Mouse (Mus musculus): ENCODE data around the gene Cdon. TPM values are rescaled to one million over a fixed set of nuclear protein-coding genes. Genes with fewer than 3 reads are reported as not detected.

Cdon gene
- polyA plus RNA-seq, 2 experiments = 0.36 to 0.52 TPM

- H3K4me3 ChIP-seq (ENCODE audit: insufficient read depth in 1 of 2, low read depth in 2 of 2, low read length in 2 of 2) = no peak overlapping the region
- H3K27ac ChIP-seq = no peak overlapping the region
- ATAC-seq (ENCODE audit: insufficient read depth) = no peak
- H3K4me1 ChIP-seq (replicated peaks; ENCODE audit: control insufficient read depth in 2 of 2, insufficient read depth in 2 of 2, low read length in 1 of 2) = no peaks in the 10 kb centered on the region
- no peaks in the 10 kb centered on the region for H3K27me3 ChIP-seq (ENCODE audit: control insufficient read depth, insufficient read depth, low read length)
- 59% methylated on average over 7 of the region's 7 CpGs for WGBS (ENCODE audit: insufficient replicate concordance)
- no peak overlapping the region for H3K4me2 ChIP-seq (ENCODE audit: low read depth)
- no peak overlapping the region for H3K9ac ChIP-seq (replicated peaks)
- H3K36me3 ChIP-seq (replicated peaks; ENCODE audit: control insufficient read depth, insufficient read depth, low read depth) = no peaks in the 10 kb centered on the region
- DNase-seq (ENCODE audit: low read depth in 3 of 3, low spot score in 3 of 3) = no peak
- no peak for TF ChIP-seq CTCF (IDR thresholded peaks at IDR 0.05; ENCODE audit: low read depth)
- no peaks in the 10 kb centered on the region for H3K9me3 ChIP-seq (ENCODE audit: control insufficient read depth, low read length)
These were observed 72.3 kb downstream of the Cdon start for GRCm38 (mm10) chr9:35493033-35493732.

DNA sequence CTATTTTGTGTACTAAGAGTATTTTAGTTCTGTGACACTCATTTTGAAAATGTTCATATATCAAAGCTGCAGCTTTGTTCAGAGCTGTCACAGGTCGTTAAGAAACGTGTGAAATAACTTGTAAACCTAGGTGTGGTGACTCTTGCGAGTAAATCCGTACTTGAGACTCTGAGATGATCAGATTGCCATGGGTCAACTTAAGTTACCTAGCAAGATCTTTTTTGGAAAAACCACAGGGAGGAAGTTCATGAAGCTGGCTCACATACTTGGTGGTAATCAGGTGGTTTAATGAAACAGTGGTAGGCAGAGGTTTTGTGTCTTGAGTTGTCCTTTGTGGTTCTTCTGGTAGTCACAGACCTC, 72.8 kb downstream of the Cdon start:
- Histone ChIP-seq H3K27ac (no peak overlapping the region), H3K4me1 (replicated peaks; ENCODE audit: control insufficient read depth in 2 of 2, insufficient read depth in 2 of 2, low read length in 1 of 2) (no peaks in the 10 kb centered on the region), H3K4me2 (ENCODE audit: low read depth) (no peak overlapping the region), H3K4me3 (ENCODE audit: insufficient read depth in 1 of 2, low read depth in 2 of 2, low read length in 2 of 2) (no peak overlapping the region), H3K9me3 (ENCODE audit: control insufficient read depth, low read length) (no peaks in the 10 kb centered on the region), H3K27me3 (ENCODE audit: control insufficient read depth, insufficient read depth, low read length) (no peaks in the 10 kb centered on the region), H3K36me3 (replicated peaks; ENCODE audit: control insufficient read depth, insufficient read depth, low read depth) (no peaks in the 10 kb centered on the region), H3K9ac (replicated peaks) (no peak overlapping the region)
- TF ChIP-seq CTCF (IDR thresholded peaks at IDR 0.05; ENCODE audit: low read depth) (no peak), EP300 (IDR thresholded peaks at IDR 0.05; ENCODE audit: low read depth) (no peak)
- WGBS (ENCODE audit: insufficient replicate concordance) = 55% methylated on average over 4 of the region's 4 CpGs
- no peak for ATAC-seq (ENCODE audit: insufficient read depth)
- no peak for DNase-seq (ENCODE audit: low read depth in 3 of 3, low spot score in 3 of 3)

GRCm38 (mm10) chr9:35494937-35495336, 74.0 kb downstream of the Cdon start:
- no peak overlapping the region for H3K4me3 ChIP-seq (ENCODE audit: insufficient read depth in 1 of 2, low read depth in 2 of 2, low read length in 2 of 2)
- H3K27me3 ChIP-seq (ENCODE audit: control insufficient read depth, insufficient read depth, low read length) = no peaks in the 10 kb centered on the region
- ATAC-seq (ENCODE audit: insufficient read depth) (no peak), DNase-seq (ENCODE audit: low read depth in 3 of 3, low spot score in 3 of 3) (no peak)
- no peak for TF ChIP-seq CTCF (IDR thresholded peaks at IDR 0.05; ENCODE audit: low read depth)
- TF ChIP-seq EP300 (IDR thresholded peaks at IDR 0.05; ENCODE audit: low read depth) = no peak
- no peak overlapping the region for H3K4me2 ChIP-seq (ENCODE audit: low read depth)
- H3K36me3 ChIP-seq (replicated peaks; ENCODE audit: control insufficient read depth, insufficient read depth, low read depth) = no peaks in the 10 kb centered on the region
- no peaks in the 10 kb centered on the region for H3K4me1 ChIP-seq (replicated peaks; ENCODE audit: control insufficient read depth in 2 of 2, insufficient read depth in 2 of 2, low read length in 1 of 2)
- whole genome bisulfite sequencing (ENCODE audit: insufficient replicate concordance) = 64% methylated on average over 4 of the region's 4 CpGs
- no peak overlapping the region for H3K27ac ChIP-seq
- H3K9me3 ChIP-seq (ENCODE audit: control insufficient read depth, low read length) = no peaks in the 10 kb centered on the region
- no peak overlapping the region for H3K9ac ChIP-seq (replicated peaks)

GRCm38 (mm10) chr9:35495471-35495870, 74.5 kb downstream of the Cdon start:
- no peak for ATAC-seq (ENCODE audit: insufficient read depth)
- Histone ChIP-seq H3K27me3 (ENCODE audit: control insufficient read depth, insufficient read depth, low read length) (no peaks in the 10 kb centered on the region), H3K4me2 (ENCODE audit: low read depth) (no peak overlapping the region), H3K27ac (no peak overlapping the region), H3K4me1 (replicated peaks; ENCODE audit: control insufficient read depth in 2 of 2, insufficient read depth in 2 of 2, low read length in 1 of 2) (no peaks in the 10 kb centered on the region), H3K4me3 (ENCODE audit: insufficient read depth in 1 of 2, low read depth in 2 of 2, low read length in 2 of 2) (no peak overlapping the region), H3K9ac (replicated peaks) (no peak overlapping the region), H3K9me3 (ENCODE audit: control insufficient read depth, low read length) (no peaks in the 10 kb centered on the region), H3K36me3 (replicated peaks; ENCODE audit: control insufficient read depth, insufficient read depth, low read depth) (no peaks in the 10 kb centered on the region)
- TF ChIP-seq EP300 (IDR thresholded peaks at IDR 0.05; ENCODE audit: low read depth) (no peak), CTCF (IDR thresholded peaks at IDR 0.05; ENCODE audit: low read depth) (no peak)
- WGBS (ENCODE audit: insufficient replicate concordance) = 17% methylated on average over 3 of the region's 3 CpGs
- no peak for DNase-seq (ENCODE audit: low read depth in 3 of 3, low spot score in 3 of 3)

DNA sequence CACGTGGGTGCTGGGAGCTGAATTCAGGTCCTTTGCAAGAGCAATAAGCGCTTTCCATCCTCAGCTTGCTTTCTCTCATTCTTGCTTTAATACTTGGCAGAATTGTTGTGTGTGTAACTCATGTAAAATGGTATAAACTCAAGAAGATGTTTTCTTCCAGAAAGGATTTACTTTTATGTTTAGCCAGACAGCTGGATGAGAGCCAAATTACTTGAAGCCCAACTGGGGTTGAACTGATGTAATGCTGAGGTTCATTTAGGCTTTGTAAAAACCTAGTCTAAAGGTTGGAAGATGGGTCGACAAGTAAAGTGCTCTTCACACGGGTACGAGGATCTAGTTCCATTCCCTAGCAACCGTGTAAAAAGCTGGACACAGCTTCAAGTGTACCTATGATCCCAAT, 79.0 kb downstream of the Cdon start:
- Histone ChIP-seq H3K4me1 (replicated peaks; ENCODE audit: control insufficient read depth in 2 of 2, insufficient read depth in 2 of 2, low read length in 1 of 2) (no peaks in the 10 kb centered on the region), H3K9ac (replicated peaks) (no peak overlapping the region), H3K36me3 (replicated peaks; ENCODE audit: control insufficient read depth, insufficient read depth, low read depth) (no peaks in the 10 kb centered on the region), H3K27ac (no peak overlapping the region), H3K27me3 (ENCODE audit: control insufficient read depth, insufficient read depth, low read length) (no peaks in the 10 kb centered on the region), H3K4me2 (ENCODE audit: low read depth) (no peak overlapping the region), H3K9me3 (ENCODE audit: control insufficient read depth, low read length) (no peaks in the 10 kb centered on the region), H3K4me3 (ENCODE audit: insufficient read depth in 1 of 2, low read depth in 2 of 2, low read length in 2 of 2) (no peak overlapping the region)
- WGBS (ENCODE audit: insufficient replicate concordance) = 63% methylated on average over 6 of the region's 6 CpGs
- no peak for TF ChIP-seq EP300 (IDR thresholded peaks at IDR 0.05; ENCODE audit: low read depth)
- no peak for TF ChIP-seq CTCF (IDR thresholded peaks at IDR 0.05; ENCODE audit: low read depth)
- ATAC-seq (ENCODE audit: insufficient read depth) (no peak), DNase-seq (ENCODE audit: low read depth in 3 of 3, low spot score in 3 of 3) (no peak)
